Mouse (Mus musculus): ENCODE results near the gene Map3k21. TPM values are rescaled to one million over a fixed set of nuclear protein-coding genes. Genes with fewer than 3 reads are reported as not detected.

The Map3k21 gene
- polyA plus RNA-seq, 1 experiment from 2014 or later, result 0.10 TPM

Other genes with a start within 250 kb of the Map3k21 start
- 7.1 and 8.1 TPM in 2 replicates for gene Map10, start 240.6 kb upstream of the Map3k21 start, polyA plus RNA-seq (2016; fragmentation: Nextera tagmentation; extraction: Ambion mirVana)
- 28.4 and 31.9 TPM in 2 replicates for gene Ntpcr, start 180.5 kb upstream of the Map3k21 start, polyA plus RNA-seq (2016; fragmentation: Nextera tagmentation; extraction: Ambion mirVana)
- gene Pcnx2, start 12.1 kb upstream of the Map3k21 start, polyA plus RNA-seq (2016; fragmentation: Nextera tagmentation; extraction: Ambion mirVana), result 0.29 and 0.31 TPM in 2 replicates
- gene Kcnk1, start 84.7 kb downstream of the Map3k21 start, polyA plus RNA-seq (2016; fragmentation: Nextera tagmentation; extraction: Ambion mirVana), result 23.2 and 23.8 TPM in 2 replicates

Data from embryonic facial prominence, embryonic 12.5 days (tissue).